Mouse (Mus musculus): ENCODE data around the gene Kdm1a.

Kdm1a gene

DNA sequence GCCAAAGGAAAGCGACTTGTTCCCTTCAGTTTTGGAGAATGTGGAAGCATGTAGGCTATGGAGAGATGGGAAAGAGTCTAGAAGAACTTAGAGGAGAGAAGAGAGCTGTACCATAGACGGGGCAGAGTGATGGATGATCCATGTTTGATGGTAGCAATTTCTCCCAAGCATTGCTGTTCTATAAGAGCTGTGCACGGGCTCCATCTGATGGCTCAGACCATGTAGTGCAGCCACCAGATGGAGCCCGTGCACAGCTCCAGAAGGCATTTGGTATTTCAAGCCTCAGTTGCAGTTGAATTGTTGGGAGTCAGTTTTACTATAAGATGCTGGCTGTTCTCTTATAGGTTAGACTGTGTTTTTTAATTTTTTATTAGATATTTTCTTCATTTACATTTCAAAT lies 76.1 kb downstream of the Kdm1a start:
- DNase-seq (ENCODE audit: low read depth, low spot score) = peak; percentile 51

DNA sequence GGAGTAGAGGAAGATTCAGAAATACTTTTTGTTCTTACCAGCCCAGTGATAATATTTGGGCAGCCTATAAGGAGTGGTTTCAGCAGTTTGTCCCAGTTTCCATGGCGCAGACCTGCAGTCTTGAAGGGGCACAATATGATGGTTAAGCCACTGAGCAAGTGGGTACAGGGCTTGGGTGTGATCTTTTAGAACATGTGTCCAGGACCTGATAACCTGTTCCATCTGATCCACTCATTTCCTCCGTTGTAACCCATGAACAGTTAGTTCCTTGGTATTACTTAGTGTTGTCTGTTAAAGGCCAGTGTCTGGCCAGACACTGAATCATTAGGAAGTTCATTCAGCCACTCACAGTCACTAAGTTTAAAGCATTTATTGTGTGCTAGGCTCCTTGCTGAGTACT lies 78.2 kb downstream of the Kdm1a start:
- no peak for DNase-seq (ENCODE audit: low read depth, low spot score)

DNA sequence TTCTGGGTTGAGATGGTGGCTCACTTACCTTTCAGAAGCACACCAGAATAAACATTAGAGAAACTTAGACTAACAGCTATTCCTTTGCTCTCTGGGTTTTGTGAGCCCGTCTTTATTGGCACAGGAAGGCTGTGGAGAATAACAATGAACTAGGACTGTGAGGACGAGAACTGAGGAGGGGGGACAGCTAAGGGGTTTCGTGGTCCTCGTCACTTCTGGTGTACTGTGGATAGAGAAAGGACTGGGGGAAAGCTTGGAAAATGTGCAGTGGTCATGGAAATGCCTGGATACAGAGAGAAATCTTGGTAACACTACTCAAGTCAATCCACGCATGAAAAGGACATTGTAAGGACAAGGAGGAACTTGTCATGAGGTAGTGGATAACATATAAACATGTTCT lies 80.6 kb downstream of the Kdm1a start:
- DNase-seq (ENCODE audit: low read depth, low spot score) = no peak

DNA sequence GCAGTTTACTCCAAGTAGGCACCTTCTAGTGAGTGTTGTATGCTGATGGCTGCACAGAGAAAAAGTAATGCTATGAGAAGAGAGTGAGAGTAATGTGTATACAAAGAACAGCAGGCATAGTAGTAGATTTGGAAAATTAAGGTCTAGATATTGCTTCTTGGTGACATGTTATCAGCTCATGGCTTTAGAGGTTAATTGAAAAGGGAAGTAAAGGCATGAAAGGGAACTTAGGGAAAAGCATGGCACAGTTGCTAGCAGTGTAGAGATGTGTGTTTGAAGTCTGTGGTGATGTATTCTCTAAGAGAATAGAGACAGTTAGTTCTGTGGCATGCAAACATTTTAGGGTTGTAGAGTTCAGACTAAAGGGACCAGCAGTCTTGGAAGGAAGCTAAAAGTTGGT lies 82.7 kb downstream of the Kdm1a start:
- DNase-seq (ENCODE audit: low read depth, low spot score) = no peak

DNA sequence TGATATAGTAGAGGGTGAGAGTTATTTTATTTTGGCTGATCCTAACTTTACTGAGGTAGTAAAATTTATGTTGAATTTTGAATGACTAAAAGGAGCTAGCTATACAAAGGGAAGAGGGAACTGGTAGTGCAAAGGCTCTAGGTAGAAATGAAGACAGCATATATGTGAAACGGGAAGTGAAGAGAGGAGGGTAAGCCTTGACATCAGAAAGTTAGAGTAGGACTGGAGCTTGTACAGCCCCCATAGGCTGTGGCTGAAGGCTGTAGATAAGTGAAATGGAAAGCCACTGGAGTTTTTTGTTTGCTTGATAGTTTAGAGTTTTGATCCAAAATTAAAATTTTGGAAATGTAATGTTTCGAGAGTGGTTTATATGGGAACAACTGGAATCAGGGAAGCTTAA lies 83.9 kb downstream of the Kdm1a start:
- no peak for DNase-seq (ENCODE audit: low read depth, low spot score)

DNA sequence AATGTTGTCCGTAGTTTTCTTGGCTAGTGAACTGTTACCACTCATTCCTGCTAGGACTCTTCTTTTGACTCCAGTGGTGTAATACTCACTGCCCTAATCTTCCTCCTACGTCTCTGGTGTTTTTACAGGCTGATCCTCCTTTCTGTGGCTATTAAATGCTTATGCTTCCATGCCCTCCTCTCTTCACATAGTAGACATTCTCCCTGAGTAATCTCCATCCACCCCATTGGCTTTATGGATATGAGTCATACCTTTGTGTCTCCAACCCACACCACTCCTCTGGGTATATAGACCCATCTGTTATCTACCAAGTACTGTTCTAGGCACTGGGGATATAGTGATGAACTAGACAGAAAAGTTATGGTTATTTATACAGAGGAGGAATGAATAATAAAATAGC lies 84.4 kb downstream of the Kdm1a start:
- no peak for DNase-seq (ENCODE audit: low read depth, low spot score)

DNA sequence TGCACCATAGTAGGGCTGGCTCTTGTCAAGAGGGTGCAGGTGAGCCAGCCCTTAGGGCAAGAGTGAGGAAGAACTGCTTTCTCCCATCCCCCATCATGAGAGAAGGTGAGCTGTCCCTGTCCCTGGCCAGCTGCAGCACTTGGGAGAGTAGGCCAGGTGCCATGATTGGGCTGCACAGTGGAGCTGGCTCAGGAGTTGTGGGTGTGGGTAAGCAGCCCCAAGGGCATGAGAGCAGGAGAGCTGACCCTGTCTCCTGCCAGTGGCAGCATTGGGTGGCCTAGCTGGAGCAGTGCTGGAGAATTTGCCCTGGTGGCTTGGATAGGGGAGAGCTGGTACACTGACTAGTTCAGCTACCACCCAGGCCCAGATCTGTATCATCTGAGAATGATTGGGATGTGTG lies 89.6 kb downstream of the Kdm1a start:
- DNase-seq (ENCODE audit: low read depth, low spot score) = no peak

DNA sequence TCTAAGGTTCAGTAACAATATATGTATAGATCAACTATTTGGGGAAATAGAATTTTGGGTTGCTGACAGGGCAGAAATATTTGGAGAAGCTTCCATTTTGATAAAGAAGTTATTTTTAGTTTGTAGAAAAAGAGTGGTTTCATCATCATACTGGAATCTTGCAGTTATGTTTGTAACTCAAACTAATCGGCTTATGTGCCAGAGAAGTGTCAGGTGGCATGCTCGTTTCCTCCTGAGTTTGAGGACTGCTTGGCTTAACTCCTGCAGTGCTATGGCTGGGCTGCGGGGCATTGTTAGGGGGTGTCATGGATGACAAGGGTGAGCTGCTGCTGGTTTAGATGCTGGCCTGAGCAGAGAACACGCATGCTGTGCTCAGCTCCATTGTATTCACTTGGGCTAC lies 90.8 kb downstream of the Kdm1a start:
- DNase-seq (ENCODE audit: low read depth, low spot score) = no peak

DNA sequence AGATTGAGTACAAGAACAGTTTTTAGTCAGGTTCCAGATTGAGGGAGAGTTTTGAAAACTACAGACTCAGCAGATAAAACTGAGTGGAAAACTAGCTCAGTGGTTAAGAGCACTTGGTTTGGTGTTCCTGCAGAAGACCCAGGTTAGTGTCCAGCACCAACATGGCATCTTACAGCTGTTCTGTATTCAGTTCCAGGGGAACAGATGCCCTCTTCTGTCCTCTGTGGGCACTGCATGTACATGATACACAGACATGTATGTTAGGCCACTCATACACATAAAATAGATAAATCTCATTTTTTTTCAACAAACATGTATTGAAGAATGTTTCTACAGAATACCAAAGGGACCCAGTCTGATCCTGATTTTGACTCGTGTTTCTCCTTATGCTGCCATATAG lies 92.7 kb downstream of the Kdm1a start:
- DNase-seq (ENCODE audit: low read depth, low spot score) = no peak

DNA sequence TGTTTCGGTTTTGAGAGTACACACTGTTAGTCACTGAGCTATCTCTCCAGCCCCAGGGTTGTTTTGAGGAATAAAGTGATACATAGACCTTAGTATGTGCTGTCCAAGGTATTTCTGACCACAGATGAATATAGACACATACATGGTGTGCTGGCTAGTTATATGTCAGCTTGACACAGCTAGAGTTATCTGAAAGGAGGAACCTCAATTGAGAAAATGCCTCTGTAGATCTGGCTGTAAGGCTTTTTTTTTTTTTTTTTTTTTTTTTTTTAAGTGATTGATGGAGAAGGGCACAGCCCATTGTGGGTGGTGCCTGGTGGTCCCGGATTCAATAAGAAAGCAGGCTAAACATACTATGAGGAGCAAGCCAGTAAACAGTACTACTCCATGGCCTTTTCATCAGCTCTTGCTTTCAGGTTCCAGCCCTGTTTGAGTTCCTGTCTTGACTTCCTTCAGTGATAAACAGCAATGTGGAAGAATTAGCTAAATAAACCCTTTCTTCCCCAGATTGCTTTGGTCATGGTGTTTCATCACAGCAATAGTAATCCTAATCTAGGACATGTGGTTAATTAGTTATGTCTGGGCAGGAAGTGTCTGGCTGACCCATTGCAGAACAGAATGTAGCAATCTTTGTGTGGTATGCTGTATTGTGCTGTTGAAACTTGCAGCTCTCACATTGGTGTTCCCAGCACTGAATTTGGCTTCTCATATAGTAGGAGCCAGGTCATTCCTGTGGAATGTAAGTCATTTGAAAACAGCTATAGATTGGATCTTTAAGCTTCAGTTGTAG lies 96.9 kb downstream of the Kdm1a start:
- no peak for DNase-seq (ENCODE audit: low read depth, low spot score)
